Mouse (Mus musculus): ENCODE data around the gene Acta2.

Gene Acta2

DNA sequence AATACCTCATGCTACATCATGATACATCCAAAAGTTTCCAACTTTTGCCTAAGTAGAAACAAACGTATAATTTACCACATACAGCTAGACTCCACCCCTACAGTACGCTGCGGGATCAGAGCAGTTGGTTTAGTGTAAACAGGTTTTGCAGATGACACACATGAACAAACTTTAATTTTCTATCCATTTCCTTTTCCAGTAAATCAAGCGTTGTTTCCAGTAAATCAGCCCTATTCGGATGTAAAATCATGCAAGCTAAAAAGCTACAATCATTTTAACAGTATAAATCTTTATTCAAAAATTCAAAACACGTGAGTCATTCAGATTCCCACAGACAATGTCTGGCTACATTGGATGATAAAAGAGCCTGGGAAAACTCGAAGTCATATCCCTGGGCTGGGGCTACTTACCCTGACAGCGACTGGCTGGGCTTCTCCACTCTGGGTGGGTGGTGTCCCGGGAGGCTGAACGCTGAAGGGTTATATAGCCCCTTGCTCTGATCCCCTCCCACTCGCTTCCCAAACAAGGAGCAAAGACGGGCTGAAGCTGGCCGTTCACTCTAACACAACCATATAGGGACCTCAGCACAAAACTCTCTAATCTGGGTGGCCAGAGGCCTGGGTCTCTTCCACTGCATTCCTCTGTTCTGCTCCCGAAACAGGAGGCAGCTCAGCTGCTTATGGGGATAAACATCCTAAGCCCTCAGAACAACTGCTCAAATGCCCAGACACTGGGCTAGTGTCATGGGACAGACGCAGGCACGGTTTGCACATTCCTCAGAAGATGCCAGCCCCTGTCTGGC lies at the start of gene Acta2:
TSS of gene Acta2 (minus strand) at position 711 of the 802 bp plus-strand sequence.
- no peak for DNase-seq

DNA sequence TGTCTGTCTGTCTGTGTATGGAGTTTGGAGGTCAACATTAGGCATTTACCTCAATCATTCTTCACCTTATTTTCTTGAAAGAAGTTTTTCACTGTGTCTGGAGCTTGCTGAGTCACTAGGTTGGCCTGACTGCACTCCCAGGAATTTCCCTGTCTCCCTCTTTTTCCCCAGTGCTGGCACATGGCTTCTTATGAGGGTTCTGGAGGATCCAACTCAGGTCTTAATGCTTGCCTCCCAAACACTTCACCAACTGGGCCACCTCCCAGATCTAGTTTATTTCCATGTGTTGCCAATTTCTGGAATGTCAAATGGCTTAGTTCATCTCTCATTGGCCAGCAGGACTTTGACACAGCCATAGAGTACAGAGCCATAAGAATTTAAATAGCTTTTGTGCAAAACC lies 49.5 kb upstream of the Acta2 start:
- DNase-seq = no peak

DNA sequence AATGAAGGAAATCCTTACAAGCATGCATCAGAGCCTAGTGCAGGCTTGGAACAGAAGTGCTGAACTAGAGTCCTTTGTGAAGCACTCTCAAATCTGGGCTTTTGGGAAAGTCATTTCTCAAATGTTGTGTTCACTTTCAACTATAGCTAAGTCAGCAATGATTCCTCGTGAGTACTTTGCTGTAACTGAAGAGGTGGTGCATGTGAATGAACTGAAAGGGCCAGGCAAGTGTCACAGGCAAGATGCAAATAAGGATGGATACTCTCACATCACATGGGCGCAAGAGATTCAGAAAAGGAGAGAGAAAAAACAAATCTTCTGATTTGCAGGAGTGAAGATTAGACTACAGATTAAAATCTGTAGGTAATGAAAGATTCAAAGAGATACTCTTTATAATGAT lies 45.0 kb upstream of the Acta2 start:
- DNase-seq = no peak

DNA sequence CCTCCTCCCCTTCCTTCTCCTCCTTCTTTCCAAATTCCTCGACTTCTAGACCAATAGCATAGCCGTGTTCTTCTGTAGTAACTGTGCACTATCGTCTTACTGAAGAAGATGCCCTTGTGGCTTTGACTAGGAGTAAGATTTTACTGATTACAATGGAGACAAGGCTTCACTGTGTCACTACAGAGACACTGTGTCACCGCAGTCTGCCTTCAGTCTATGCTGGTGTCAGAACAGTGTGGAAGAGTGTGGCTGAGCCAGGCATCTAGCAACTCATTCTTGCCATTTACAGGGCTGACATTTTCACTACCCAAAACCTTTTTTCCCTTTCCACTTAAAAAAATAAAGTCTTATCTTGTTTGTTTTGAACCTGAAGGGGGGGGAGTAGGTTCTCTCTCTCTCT lies 43.8 kb upstream of the Acta2 start:
- no peak for DNase-seq

DNA sequence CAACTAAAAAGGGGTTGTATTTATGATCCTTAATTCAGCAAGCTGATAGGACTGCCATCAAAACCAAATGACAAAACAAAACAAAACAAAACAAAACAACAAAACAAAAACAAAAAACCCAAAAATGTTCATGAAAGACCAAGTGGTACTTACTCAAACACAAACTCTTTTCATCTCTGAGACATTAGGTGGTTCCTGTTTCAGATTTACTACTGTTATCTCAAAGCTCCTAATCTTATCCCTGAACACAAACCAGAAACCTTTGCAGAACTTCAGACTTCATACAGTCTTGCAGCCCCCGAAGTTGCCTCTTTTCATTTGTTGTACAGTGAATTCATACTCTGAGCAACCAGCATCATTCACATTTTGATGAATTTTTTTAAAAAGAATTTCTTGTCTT lies 43.1 kb upstream of the Acta2 start:
- DNase-seq = no peak

DNA sequence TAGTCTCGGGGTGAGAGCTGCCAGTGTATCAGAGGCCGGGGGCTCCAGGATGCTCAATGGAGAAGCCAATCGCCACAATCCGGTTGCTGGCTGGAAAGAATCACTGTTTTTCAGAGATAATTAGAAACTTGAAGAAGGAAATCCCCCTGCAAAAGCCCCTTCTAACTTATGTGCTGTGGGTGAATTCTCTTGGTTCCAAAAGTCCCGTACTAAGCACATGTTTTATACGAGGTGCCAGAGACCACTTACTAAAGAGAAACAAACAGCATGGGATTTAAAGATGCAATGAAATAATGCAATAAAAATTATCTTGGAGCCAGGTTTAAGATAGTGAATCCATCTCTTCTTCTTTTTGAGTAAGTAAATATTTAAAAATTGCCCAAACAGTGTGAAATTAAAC lies 40.1 kb upstream of the Acta2 start:
- DNase-seq = no peak

DNA sequence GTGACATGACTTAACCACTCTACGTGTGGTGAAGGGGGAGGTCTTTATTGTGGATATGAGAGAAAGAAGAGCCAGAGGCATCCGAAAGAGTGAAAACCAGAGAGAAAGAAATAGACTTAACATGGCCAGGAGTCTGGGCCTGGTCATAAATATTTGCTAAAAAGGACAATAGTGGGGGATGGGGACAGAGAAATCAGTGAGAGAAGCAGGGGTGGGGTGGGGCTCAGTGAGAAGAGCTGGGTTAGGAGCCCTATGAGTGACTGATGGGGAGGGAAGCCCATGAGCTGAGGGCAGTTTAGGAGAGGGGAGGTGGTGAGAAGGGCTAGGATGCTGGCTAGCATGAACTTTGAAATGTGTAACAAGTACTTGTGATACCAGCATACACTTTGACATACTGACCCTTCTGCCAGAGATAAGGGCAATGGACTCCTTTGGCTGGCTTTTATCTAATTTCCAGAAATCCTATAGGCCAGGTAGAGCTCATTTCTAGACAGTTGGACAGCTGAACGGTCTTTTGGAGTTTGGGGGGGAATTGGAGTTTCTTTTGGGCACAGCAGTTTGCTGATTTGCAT lies 38.1 kb upstream of the Acta2 start:
- DNase-seq = no peak

DNA sequence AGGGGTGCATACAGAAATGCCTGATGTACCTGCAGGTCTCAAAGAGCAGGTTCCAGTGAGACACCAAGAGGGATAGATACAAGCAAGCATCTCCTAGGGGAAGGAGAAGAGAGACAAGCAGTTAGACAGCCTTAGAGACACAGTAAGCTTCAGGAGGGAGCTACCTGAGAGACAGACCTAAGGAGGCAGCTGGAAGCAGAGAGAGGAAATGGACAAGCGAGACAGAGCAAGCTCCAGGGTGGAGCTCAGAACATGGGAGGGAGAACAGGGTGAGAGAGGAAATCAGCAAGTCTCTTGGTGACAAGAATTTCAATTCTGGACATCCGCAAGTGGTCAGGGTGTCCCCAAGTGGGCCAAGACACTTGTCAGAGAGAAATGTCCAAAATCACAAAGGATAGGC lies 37.3 kb upstream of the Acta2 start:
- DNase-seq = no peak

DNA sequence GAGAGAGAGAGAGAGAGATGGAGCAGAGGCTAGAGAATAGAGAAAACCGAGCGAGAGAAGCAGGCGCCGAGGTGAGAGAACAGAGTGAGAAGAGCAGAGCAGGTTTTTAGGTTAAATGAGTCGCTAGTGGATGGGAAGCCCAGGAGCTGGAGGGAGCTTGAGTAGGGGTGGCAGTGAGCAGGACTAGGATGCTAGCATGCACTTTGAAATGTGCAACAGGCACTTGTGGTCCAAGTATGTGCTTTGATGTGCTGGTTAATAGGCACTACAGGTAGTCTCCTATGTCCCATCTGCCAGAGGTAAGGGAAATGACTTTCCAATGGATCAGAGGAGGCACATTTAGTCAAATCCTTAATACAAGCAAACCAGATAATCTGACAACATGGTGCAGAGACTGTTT lies 36.6 kb upstream of the Acta2 start:
- no peak for DNase-seq

DNA sequence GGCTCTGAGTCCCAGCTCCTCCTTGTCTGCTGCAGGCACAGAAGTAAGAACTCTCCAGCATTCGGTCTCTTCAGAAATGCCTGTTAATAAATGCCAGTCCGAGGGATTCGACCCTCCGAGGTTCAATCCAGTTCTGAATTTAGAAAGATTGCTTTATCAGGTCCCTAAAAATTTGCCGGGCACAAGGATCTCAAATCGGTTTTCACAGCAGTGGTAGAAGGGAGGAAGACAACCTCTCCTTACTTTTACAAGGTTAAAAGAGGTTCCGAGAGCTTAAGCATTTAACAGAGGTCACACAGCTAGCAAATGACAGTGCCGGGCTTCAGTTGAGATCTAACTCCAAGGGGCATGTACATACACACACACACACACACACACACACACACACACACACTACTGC lies 36.0 kb upstream of the Acta2 start:
- DNase-seq = no peak

DNA sequence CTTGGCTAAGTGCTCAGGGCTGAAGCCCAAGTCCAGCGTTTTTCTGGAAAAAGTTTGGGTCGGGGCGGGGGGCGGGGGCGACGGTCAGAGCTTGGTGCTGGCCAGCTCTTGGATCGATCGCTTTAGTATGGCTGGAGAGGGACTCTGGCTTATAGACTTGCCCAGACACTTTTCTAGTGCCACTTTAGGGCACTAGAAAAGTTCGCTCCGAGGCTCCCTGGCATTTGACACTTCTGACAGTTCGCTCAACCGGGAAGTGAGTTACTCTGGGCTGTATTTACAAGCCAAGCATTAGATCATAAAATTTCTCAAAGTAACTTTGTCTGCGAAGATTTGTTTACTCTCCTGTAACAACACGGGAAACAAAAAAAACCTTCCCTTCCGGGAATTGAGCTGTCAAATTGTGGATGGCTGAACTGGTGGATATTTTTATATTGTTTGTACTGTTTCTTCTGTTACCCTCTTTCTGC lies 35.5 kb upstream of the Acta2 start:
- DNase-seq = no peak

DNA sequence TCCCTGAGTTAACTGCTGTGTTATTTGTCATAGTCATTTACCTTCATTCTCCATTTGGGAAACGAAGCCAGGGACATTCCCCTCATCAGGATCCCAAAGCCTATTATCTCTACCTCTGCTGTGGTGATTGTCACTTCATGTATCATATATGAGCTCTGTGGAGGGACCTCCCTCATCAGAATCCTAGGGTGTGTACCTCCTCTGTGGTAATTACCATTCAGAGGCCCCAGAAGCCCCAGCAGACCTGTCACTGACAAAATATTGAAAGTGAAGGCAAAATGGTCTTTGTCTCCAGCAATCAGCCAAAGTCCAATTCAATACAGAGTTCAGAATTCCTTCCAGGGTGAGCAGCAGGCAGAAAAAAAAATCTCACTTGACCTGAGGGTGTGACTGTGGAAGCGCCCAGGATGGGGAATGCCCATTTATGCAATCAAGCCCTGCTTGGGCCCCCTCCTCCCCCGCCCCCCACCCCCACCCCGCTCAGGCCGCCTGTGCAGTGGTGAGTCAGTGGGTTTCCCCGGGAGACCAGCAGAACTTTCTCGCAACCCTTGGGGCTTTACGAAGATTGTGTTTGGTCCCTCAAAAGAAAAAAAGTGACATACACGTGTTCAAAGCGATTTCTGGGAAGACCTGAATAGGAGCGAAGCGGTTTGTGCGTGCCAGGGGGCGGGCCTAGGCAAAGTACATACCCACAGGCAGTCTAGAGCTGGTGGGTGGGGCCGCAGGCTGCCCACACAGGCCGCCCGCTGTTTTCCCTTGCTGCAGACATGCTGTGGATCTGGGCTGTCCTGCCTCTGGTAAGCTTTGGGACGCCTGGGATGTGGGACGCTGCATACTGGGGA lies 34.8 kb upstream of the Acta2 start, which contains the start of gene Fas:
TSS of gene Fas (plus strand) at position 719 of the 842 bp plus-strand sequence.
- DNase-seq = no peak

DNA sequence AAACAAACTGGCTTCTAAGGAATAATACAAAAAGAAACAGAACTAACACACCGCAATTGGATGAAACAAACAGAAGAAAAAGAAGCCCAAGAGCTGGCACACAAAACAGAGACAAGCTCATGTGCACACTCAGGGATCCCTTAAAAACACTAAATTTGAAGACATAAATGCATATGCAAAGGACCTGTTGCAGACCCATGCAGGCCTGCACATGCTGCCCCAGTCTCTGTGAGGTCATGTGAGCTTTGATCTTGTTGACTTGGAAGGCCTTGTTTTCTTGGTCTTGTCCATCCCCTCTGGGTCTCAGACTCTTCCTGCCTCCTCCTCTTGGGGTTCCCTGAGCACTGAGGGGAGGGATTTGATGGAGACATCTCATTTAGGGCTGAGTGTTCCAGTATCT lies 33.3 kb upstream of the Acta2 start:
- DNase-seq = no peak

DNA sequence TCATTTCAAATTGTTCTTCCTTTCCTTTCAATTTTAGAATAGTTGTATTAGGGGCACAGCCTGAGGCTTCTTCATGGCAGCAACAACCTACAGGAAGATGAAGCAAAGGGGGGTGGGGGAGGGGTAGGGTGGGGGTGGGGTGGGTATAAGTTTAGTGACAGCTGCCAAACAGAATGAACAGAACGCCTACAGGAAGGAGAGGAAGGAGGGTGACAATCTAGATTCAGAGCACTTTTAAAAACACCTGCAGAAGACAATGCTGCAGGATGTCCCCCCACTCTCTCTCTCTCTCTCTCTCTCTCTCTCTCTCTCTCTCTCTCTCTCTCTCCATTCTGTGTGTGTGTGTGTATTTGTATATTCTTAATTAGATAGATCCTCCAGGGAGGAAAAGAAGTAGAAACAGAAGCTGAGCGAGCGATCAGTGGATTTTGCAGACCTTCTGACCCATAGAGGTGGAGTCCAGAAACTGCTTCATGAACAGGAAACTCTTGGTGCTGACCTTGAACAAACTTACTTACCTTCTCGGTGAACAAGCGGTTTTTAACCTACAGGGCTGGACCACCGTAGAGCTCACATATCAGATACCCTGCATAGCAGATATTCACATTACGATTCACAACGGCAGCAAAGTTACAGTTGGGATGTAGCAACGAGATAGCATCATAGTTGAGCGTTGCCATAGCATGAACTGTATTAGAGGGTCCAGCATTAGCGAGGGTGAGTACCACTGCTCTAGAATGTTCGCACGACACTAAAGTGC lies 32.4 kb upstream of the Acta2 start:
- no peak for DNase-seq

DNA sequence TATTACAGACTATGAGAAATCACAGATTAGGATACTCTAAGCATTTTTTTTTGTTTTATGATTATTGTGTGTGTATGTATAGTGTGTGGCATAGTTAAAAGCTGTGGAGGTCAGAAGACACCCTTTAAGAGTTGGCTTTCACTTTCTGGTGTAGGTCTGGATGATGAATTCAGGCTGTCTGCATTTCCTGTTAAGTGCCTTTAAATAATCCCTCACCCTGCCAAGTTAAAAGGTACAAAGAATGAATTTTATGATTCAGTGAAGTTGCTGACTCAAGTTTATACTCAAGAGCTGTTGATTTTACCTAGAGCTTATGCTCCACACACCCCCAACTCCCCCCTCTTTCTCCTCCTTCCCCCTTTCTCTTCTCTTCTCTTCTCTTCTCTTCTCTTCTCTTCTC lies 31.8 kb upstream of the Acta2 start:
- no peak for DNase-seq

DNA sequence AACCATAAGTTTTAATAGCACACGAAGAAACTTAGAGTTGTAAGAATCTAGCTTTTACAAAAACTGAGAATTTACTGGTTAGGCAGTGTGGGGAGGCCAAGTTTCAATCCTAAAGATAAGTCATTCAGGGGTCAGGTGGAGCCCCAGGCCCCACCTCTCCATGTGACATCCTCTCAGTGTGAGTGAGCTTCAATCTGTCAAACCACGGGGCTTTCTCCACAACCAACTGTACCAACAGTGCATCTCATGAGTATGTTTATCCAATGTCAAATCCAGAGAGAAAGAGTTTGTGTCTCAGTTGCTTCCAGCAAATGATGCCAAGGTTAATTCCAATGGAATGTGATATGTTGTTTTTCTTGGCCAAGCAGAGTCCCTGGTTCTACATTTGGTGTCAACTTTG lies 29.4 kb upstream of the Acta2 start:
- DNase-seq = no peak

DNA sequence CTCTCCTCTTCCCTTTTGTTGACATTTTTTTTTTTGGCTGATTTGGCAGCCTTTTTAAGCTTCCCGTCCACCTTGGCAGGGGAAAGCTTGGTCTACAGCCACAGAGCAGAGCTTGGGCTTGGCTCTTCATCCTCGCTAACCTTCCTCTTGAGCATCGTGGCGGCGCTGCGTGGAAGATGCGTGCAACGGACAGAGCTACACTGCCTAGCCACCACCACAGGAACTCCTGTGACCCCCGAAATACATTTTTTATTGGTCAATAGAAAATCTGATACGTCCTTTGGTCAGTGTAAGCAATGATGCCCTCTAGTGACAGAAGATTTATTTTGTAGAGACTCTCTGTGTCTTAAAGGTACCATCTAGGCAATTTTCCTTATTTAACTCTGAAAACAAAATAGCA lies 29.0 kb upstream of the Acta2 start:
- DNase-seq = peak; percentile 2

DNA sequence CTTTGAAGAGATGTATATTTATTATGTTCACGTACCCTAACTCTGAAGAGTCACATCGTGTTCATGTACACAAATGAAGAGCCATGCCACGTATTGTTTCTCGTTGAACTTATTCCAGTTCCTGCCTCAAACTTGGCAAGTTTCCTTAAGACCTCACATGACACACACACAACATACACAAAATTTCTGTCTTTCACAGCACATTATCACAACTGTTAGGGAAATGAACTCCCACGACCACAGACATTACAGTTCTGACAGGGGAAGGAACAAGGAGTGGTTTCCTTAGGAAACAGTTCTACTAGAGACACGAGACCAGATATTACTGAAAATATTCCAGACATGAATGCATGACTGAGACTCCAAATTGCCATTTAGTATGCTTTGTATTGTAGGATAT lies 28.2 kb upstream of the Acta2 start:
- DNase-seq = no peak

DNA sequence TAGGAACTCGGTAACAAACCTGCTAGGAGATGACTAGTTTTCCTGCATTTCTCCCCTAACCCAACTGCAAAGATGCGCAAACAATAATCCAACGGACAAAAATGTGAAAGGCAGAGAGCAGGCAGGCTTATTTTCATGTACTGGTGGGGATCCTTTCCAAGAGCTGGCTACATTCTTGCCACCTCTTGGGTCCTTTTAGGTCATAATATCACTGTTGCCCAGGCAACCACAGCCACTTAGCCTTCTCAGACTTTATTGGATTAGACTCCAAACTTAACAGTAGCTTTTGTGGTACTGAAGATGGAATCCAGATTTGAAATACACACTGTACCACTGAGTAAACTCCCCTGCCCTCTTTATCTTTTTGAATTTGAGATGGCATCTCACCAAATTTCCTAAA lies 22.7 kb upstream of the Acta2 start:
- DNase-seq = no peak

DNA sequence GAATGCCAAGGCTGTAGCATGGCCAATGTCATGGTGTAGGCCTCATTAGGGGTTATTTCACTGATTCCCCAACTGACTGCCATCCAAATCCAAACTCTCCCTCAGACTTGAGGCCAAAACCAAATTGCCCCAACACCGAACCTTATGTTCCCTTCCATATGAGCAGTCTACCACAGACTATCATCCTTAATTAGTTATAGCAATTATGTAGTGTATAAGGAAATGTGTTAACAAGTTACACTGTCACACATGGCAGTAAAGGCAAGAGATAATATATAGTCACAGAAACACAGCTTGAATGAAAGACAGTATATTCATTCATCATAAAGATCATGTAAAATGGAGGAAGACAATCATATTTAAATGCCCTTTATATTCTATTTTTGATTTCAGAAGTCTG lies 17.7 kb upstream of the Acta2 start:
- no peak for DNase-seq

DNA sequence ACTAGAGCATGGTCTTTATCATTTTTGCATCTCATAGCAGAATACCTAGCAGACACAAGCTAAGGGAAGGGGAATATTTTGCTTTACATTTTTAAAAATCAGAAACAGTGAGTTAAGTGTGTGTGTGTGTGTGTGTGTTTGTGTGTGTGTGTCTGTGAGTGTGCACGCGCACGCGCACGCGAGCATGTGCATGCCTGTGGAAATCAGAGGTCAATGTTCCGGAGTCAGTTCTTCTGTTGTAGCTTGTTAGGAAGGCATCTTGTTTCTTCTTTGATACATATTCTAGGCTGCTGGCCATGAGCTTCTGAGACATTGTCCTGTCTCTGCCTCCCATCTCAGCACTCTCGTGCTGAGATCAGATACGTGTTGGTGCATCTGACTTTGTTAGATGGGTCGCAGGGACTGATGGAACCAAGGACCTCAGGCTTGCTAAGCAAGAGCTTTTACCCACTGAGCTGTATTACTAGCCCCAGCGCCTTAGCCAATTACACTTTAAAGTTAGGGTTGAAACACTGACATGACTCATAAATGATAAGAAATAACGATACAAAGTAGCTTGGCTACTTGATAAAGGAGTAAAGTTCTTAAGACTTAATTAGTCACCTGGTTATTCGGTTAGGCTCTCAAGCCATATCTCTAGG lies 15.6 kb upstream of the Acta2 start:
- DNase-seq = no peak

DNA sequence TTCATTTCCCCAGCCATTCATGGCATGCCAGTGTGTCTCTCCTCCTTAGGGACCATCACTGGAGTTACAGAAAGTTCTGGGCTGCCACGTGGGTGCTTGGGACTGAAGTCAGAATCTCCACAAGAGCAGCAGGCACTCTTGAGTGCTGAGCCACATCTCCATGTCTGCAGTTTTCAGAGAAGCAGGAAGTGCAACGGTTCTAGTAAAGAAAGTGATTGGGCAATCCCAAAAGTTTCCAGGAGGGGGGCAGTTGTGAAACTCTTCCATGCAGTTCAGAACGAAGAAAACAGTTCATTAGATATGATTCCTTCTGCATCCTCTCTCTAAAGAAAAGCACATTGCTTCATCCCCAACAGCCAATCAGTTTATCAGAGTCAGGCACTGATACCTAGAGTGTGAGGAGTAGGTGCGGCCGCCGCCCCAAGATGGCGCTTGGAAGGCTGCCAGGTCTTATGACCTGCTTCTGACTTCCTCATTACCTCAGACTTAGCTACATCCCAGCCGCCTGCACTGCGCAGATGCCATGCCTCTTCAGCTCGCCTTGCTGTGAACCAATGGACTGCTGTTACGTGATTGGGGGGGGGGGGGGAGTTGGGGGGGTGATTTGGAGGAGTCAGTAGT lies 14.8 kb upstream of the Acta2 start:
- DNase-seq = no peak
